Mouse (Mus musculus): ENCODE measurements around the gene Anxa4.

The Anxa4 gene

GRCm38 (mm10) chr6:86801431-86801830 lies 8.0 kb upstream of the Anxa4 start:
- no peak for DNase-seq (ENCODE audit: low spot score in 2 of 2)

DNA sequence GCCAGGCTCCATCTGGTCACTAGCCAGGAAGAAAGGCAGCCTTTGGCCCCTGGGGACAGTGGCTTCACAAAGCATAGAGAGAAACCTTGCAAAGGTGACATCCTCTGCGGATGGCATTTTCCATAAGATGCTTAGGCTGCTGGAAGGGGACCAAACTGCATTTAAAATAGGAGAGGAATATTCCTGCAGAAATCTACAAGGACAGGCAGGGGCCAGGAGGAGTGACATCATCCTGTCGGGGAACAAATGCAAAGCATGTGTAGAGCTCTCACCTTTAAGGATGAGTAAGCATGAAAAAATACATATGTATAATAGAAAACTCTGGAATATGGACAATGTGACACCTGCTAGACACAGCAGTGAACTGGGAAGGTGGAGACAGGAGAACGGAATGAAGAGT lies 7.1 kb upstream of the Anxa4 start:
- no peak for DNase-seq (ENCODE audit: low spot score in 2 of 2)

DNA sequence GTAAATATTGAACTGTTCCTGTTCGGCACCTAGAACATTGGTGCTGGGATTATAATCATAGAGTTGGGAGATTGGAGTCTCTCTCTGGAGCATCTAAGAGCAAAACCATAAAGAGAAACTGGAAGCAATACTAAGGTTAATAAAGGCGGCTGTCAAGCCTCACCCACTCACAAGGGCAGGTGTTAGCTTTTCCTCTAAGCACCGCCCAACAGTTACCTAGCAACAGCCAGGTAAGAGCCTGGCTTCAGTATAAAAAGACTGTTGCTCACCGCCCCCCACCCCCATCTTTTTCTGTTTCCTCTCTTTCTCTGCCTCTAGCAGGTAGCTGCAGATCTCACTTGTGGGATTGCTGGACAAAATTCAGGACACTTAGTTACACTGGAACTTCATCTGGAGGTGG lies 4.1 kb upstream of the Anxa4 start:
- no peak for DNase-seq (ENCODE audit: low spot score in 2 of 2)

DNA sequence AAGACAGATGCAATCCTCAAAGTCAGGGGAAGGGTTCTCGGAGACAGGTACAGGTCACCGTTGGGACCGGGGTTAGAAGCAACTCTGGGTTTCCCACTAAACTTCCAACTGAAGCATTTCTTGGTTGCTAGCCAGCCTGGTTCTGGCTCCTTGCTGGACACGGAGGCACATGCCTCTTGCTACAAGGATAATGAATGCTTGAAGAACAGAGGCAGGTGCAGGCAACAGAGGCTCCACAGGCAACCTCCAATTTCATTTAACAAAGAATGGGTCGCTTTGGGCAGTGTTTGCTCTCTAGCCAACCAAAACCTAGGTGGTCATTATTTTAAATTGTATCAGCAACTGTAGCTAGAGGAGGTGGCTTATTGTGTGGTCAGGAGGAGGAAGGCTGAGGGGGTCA lies 573 bp upstream of the Anxa4 start:
- DNase-seq (ENCODE audit: low spot score in 2 of 2): no peak

- no peak for DNase-seq (ENCODE audit: low spot score in 2 of 2)
These were observed 2.9 kb downstream of the Anxa4 start for GRCm38 (mm10) chr6:86790351-86790943.

DNA sequence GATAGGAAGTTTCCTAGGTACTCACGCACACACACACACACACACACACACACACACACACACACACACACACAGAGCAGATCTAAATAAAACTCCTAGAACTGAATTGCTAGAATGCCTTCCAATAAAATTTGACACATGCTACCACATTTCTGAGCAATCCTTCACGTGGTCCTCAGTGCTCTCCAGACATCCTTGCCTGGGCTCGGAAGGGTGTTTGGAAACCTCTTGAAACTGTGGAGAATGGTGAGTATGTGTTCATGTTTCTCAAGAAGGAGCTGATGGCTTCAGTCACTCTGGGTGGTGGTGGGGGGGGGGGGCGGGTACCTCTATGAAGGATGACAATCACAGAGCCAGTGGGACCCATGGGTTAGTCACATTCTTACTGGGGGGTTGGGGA lies 5.1 kb downstream of the Anxa4 start:
- no peak for DNase-seq (ENCODE audit: low spot score in 2 of 2)

DNA sequence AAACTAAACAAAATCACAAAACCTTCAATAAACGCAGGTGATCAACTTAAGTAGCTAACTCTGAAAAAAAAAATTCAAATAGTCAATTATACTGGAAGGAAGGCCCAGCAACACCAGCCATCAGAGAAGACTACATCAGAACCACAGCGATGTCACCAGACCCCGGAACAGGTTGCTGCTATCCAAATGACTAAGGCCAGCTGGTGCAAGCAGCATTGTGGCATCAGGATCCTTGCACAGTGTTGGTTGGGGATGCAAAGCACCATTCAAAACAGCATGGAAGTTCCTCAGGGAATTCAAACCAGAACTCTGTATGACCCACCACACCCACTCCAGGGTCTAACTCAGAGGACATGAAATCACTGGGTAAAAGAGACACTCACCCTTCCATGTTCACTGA lies 6.8 kb downstream of the Anxa4 start:
- DNase-seq (ENCODE audit: low spot score in 2 of 2): no peak

DNA sequence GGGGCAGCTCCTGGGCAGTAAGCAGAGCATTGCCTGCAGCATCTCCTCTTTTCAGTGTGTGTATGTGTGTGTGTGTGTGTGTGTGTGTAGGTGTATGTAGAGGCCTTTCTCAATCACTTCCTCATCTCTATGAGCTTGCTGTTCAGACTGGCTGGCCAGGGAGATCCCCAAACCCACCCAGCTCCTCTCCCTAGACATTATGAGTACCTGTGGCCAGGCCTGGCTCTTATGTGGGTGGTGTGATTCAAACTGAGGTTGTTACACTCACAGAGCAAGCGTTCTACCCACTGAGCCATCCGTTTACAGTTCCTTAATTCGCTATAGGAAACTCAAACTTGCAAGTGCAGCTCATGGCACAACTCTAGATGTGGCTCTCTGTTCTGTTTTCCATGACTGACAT lies 8.6 kb downstream of the Anxa4 start:
- DNase-seq (ENCODE audit: low spot score in 2 of 2): no peak

- no peak for DNase-seq (ENCODE audit: low spot score in 2 of 2)
These were observed 11.0 kb downstream of the Anxa4 start for GRCm38 (mm10) chr6:86782342-86782741.

DNA sequence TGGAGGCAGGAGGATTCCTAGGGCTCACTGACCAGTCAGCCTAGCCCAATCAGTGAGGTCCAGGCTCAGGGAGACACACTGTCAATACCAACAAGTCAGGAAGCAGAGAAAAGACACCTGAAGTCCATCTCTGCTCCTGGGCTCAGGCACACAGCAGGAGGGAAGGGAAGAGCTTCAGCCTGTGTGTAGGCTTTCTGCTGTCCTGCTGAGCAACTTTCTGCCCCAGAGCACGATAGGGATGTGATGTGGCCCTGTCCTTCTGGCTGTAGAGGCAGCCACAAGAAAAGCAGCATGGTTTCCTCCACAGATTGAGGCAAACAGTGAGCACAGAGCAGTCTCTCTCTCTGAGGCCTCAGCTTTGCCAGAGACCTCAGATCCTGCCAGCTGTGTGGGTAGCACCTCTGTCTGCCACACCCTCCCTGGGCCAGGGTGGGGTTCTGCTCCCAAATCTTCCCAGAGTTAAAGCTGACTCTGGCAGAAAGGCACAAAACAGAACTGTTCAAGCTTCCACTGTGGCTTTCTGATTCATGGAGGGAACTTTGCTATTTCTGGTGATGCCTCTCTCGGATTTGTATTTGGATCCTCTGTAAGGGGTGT lies 11.9 kb downstream of the Anxa4 start:
- DNase-seq (ENCODE audit: low spot score in 2 of 2): no peak

DNA sequence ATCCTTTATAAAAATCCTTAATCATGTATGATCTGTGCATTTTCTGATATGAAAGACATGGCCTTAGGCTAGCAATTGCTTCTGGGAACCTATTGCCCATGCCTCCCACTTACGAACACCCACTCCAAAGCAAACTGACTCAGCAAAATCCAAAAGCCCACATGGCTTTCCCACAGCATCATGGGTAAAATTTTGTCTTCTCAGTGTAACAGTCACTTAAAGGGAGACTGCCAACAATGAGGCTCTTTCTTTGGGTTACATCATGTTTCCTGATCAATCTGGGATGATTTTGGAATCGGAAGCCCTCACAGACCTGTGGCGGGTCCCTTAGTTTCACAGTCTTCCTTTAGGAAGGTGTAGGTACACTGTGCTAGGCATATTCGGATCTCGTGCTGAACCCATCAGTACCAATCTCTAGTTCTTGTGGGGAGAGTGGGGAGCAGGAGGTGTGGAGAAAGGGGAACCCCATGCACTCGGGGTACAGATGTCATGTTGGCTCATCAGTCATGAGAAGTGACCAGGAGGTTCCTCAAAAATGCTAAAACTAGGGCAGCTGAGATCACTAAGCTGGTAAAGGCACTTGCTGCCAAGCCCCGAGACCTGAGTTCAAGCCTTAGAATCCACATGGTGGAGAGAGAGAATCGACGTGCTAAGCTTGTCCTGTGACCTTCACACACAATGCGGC lies 14.3 kb downstream of the Anxa4 start:
- DNase-seq (ENCODE audit: low spot score in 2 of 2): no peak

- DNase-seq (ENCODE audit: low spot score in 2 of 2): no peak
These were observed 16.2 kb downstream of the Anxa4 start for GRCm38 (mm10) chr6:86777181-86777580.

GRCm38 (mm10) chr6:86776706-86777071 lies 16.7 kb downstream of the Anxa4 start:
- DNase-seq (ENCODE audit: low spot score in 2 of 2): no peak

DNA sequence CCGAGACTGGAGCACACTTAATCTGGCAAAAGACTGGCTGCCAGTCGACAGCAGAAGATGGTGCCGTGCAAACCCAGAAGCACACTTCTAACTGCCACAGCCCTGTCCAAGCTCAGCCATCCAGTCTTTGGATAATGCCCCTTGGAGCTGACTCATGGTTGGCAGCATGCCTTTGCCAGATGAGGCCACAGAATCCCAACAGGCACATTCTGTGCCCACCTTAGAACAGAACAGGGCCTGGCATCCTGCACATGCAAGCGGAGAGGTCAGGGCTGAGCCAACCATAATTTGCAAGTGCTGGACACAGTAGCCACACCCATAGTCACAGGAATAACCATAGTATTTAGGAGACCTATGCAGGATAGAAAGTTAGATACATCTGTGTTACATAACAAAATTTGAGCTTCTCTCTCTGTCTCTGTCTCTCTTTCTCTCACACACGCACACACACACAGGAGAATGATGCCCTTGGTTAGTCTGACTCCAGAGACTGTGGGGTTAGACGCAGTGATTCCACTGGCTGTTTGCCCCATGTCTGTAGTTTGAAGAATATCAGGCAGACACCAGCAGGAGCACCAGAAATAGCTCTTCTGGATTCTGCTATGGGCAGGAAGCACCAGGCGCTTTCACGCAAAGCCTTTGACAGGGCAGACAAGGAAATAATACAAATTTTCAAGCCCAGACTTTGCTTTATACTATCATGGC lies 17.2 kb downstream of the Anxa4 start:
- no peak for DNase-seq (ENCODE audit: low spot score in 2 of 2)

DNA sequence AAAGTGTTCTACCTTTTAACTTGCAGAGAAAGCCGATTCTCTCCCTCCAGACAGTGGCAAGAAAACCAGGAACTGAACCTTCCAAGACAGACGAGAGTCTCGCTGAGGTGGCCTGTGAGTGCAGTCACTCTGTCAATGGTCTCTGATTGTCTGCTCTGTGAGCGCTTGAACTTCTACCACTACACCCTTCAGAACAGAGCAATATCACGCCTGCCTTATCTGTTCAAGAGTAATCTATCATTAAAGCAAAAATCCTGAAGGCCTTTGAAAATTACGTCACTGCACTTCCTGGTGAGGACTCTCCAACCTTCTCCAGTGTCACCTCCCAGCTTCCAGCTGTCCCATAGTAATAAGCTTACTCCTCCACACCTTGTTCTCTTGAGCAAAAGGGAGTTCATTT lies 18.4 kb downstream of the Anxa4 start:
- DNase-seq (ENCODE audit: low spot score in 2 of 2): no peak

DNA sequence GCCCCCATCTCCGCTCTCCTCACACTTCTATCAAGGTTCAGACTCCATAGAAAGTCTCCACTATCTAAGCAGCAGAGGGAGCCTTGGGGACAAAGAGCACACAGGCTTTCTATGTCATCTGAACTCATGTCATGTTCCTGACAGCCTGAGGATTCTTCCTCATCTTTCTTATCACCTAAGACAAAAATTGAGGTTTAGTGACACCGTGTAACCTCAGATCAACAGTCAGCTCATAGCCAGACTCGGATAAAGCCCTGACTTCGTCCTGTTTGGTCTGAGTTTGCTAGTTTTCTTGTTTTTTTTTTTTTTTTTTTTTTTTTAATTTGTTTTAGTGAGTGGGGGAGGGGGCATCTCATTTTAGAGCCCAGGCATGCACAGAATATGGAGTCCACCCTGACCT lies 19.6 kb downstream of the Anxa4 start:
- DNase-seq (ENCODE audit: low spot score in 2 of 2): no peak

DNA sequence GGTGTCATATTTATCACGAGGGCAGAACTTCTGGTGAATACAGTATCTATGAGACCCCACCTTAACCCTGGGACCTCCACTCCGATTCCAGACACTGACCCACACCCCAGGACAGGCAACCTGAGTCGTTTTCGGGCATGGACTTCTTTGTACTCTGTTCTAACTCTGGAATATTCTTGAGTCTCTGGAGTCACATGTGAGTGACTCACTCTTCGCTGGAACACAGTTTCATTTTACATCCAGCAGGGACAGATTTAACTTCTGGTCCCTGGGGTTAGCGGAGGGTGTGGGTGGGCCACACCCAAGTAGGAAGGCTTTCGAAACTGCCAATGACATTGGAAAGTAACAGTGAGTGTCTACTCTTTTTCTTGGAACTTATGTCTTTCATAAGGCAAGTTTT lies 20.8 kb downstream of the Anxa4 start:
- DNase-seq (ENCODE audit: low spot score in 2 of 2): no peak

DNA sequence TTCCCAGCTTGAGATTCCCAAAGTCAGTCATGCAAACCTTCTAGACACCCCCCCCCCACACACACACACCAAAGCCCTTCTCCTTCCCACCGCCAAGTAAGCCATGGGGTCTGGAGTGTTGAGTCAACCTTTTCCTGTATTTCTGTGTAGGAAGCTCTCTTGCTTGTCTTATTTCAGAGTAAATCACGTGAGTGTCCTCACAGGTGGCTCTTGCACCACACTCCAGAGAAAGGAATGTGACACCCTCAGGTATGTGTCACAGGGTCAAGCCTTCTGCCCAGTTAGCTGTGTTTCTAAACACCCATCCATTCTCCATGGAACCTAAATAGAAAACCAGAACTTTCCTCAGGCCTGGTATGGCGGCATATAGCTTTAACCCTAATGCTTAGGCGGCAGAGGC lies 24.4 kb downstream of the Anxa4 start:
- DNase-seq (ENCODE audit: low spot score in 2 of 2): no peak

GRCm38 (mm10) chr6:86768186-86768776 lies 25.1 kb downstream of the Anxa4 start:
- DNase-seq (ENCODE audit: low spot score in 2 of 2): no peak

DNA sequence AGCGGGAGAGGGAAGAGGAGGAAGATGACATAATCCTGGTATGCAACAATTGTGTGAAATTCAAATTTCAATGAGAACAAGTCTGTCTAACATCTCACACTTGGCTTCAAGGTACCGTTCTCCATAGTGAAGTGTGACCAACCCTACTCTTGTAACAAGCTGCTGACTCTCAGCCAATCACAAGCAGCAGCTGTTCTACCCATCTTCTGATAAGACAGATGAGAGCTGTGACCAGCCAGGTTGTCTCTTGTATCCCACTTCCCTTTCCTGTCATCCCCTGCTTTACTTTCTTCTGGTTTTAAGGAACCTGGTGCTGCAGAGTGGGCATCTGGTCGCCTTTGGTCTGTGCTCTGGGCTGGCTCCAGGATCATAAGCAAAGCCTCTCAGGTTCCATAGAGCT lies 25.9 kb downstream of the Anxa4 start:
- no peak for DNase-seq (ENCODE audit: low spot score in 2 of 2)

GRCm38 (mm10) chr6:86765637-86766059 lies 27.7 kb downstream of the Anxa4 start:
- no peak for DNase-seq (ENCODE audit: low spot score in 2 of 2)

GRCm38 (mm10) chr6:86754105-86754863 lies 39.1 kb downstream of the Anxa4 start:
- DNase-seq (ENCODE audit: low spot score in 2 of 2): no peak
